Mouse (Mus musculus): ENCODE measurements at regions not wholly inside any gene's neighbourhood (a gene's known extent, or its start where the extent isn't known, plus 50 kb on each side); places are given as distances from the start of the nearest gene placed in this dataset.

DNA sequence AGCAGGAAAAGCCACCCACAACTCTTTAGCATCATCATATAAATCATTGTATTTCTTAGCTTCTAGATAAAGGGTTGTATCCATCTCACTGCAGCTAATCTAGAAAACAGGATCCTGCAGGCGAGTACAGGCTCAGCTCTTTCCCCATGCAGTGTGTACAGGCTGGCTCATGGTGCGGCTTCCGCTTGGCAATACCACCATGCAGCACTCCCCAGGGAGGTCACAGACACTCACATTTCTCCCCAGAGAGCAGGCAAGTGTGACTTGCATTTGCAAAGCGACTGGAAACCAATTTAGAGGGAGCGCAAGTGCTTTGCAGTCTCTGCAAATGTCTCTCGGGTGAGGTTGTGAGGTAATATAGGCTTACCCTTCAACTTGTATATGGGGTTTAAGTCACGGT lies 69.1 kb upstream of the Zfp366 start:
- H3K9me3 ChIP-seq, result no peaks in the 10 kb centered on the region
- H3K27me3 ChIP-seq (replicated peaks), result no peaks in the 10 kb centered on the region
- no peak overlapping the region for H3K9ac ChIP-seq
- H3K4me1 ChIP-seq (replicated peaks), result no peaks in the 10 kb centered on the region
- no peaks in the 10 kb centered on the region for H3K36me3 ChIP-seq
- H3K27ac ChIP-seq, result no peak overlapping the region
- H3K4me3 ChIP-seq (replicated peaks), result no peak overlapping the region
- 86% methylated on average over 7 of the region's 7 CpGs for WGBS
- no peak for ATAC-seq
- H3K4me2 ChIP-seq (replicated peaks), result no peak overlapping the region

DNA sequence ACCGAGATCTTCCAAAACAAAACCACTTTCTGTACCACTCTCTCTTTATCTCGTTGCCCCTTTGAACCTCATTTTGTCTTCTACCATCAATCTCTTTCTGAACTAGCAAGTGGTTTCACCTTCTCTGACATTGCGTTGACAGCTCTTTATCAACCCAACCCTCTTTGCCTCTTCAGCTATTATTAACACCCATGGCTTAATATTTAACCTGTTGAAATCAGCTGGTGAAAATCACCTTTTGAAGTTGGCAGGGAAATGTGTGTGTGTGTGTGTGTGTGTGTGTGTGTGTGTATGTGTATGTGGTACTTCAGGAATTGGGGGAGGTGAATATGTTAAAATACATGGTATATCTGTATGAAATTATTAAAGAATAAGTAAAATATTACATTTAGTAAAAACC lies 70.1 kb upstream of the Zfp366 start:
- Histone ChIP-seq H3K27ac (no peak overlapping the region), H3K4me2 (replicated peaks) (no peak overlapping the region), H3K9me3 (no peaks in the 10 kb centered on the region), H3K27me3 (replicated peaks) (no peaks in the 10 kb centered on the region), H3K9ac (no peak overlapping the region), H3K36me3 (no peaks in the 10 kb centered on the region), H3K4me1 (replicated peaks) (no peaks in the 10 kb centered on the region), H3K4me3 (replicated peaks) (no peak overlapping the region)
- peak; percentile 55; the same call in 1 of the 2 replicates for ATAC-seq
- 43% methylated on average over 3 of the region's 3 CpGs for WGBS

DNA sequence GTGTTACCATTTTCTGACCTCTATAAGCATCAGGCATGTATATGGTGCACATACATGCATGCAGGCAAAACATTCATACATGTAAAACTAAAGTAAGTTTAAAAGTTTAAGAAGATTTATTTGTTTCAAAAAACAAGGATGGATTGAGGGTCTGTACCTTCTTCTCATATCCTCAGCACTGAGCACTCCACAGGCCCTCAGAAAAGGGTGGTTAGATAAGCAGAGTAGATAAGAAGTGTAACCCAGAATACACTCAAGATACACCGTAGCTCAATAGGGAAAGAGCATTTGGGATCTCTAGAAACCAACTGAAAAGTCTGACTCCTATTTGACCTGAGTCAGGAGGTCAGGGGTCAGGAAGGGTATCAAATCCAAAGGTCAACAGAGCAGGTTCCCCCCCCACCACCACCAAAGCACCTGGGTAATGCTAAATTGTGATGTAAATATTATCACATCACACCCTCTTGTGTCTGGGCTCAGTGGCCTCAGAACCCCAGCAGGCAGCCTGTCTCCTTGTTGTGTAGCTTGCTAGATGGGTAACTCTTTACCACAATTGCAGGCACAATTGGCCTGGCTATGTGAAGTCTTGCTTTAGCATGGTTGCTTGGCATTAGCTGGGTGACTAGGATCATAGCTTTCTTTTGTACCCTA lies 72.8 kb upstream of the Zfp366 start:
- Histone ChIP-seq H3K4me1 (replicated peaks) (no peaks in the 10 kb centered on the region), H3K4me2 (replicated peaks) (no peak overlapping the region), H3K9ac (no peak overlapping the region), H3K36me3 (no peaks in the 10 kb centered on the region), H3K4me3 (replicated peaks) (no peak overlapping the region), H3K27ac (no peak overlapping the region), H3K9me3 (no peaks in the 10 kb centered on the region), H3K27me3 (replicated peaks) (no peaks in the 10 kb centered on the region)
- no peak for ATAC-seq
- WGBS, result 70% methylated on average over 1 of the region's 1 CpGs

DNA sequence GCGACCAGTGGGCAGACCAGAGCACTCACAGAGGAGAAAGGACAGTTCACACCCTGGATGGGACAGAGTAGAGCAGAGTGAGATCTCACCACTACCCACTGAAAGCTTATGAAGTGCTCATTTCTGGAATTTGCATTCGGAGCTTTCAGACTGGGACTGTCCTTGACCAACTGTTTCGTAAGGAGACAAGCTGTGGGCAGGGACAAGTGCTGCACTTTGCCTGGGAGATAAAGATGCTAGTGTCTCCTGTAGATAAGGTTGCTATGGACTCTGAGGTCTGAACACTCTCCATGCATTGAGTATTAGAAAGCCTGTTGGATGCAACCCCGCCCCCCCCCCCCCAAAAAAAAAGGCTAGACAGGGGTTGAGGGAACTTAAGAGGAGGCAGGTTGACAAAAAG lies 76.6 kb upstream of the Zfp366 start:
- ATAC-seq, result peak; percentile 79; the same call in 1 of the 2 replicates

DNA sequence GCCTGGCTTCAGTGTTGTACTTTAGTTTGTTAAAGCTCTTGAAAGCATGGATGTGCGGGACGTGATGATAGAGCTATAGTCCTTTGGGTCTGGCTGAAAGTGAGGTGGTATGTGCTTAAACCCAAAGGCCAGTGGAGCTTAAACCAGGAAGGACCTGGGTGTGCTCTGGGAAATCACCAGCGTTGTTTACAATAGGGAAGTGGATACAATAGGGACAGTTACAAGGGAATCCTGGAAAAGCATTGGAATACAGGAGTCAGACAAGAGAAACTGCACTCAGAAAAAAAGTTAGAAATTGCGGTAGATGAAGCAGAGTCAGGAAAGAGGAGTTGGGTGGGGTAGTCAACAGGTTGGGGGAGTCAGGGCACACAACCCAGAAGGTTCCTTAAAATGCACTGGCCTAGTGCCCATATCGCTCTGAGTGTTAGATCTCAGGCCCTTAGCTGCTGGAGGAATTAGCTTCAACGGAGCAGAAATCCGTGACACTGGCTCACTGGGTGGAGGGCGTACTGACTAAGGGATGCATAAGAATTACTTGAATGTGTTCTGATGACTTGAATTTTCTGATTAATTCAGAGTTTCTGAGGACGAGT lies 82.4 kb upstream of the Zfp366 start:
- Histone ChIP-seq H3K9me3 (no peaks in the 10 kb centered on the region), H3K9ac (no peak overlapping the region), H3K4me1 (replicated peaks) (no peaks in the 10 kb centered on the region), H3K36me3 (no peaks in the 10 kb centered on the region), H3K4me2 (replicated peaks) (no peak overlapping the region), H3K27ac (no peak overlapping the region), H3K4me3 (replicated peaks) (no peak overlapping the region), H3K27me3 (replicated peaks) (no peaks in the 10 kb centered on the region)
- 85% methylated on average over 9 of the region's 9 CpGs for WGBS
- ATAC-seq, result no peak

More for the DNA sequence above, 76.6 kb upstream of the Zfp366 start:
- Histone ChIP-seq H3K9ac (no peak overlapping the region), H3K4me2 (replicated peaks) (no peak overlapping the region), H3K4me3 (replicated peaks) (no peak overlapping the region), H3K9me3 (no peaks in the 10 kb centered on the region), H3K27me3 (replicated peaks) (no peaks in the 10 kb centered on the region), H3K4me1 (replicated peaks) (no peaks in the 10 kb centered on the region), H3K27ac (no peak overlapping the region), H3K36me3 (no peaks in the 10 kb centered on the region)
- WGBS, result 59% methylated on average over 4 of the region's 4 CpGs

- Histone ChIP-seq H3K9me3 (no peaks in the 10 kb centered on the region), H3K27ac (no peak overlapping the region), H3K4me2 (replicated peaks) (peak overlapping the region; percentile 28; the same call in 1 of the 2 replicates), H3K4me3 (replicated peaks) (no peak overlapping the region), H3K9ac (no peak overlapping the region), H3K4me1 (replicated peaks) (no peaks in the 10 kb centered on the region), H3K36me3 (no peaks in the 10 kb centered on the region), H3K27me3 (replicated peaks) (no peaks in the 10 kb centered on the region)
- ATAC-seq, result peak; percentile 62; the same call in 1 of the 2 replicates
- WGBS, result 54% methylated on average over 25 of the region's 25 CpGs
Measured at GRCm38 (mm10) chr13:99100430-99101409, 83.9 kb upstream of the Zfp366 start.

DNA sequence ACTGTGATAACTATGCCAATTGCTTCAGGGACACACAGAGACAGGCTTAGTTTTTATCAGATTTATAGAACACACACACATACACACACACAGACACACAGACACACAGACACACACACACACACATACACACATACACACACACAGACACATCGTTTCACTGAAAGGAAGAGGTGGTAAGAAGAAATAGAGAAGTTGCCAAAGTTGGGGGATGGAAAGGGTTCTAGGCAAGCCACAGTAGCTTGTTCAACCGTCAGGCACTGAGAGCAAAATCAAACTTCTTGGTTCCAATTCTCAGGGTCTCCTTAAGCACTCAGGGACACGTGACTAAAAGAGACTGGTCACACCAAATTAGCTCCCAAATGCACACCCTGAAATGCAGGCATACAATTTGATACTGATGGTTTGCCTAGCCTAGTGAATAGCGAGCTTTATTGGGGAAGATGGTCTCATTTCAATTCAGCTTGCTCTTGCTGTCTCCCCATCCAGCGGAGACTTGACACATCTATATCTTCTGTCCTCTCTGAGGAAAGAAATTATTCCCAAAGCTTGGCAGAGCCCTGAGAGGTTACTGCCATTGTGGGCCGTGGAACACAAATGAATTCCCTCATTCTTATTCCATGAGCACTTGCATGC lies 84.7 kb upstream of the Zfp366 start:
- 75% methylated on average over 6 of the region's 6 CpGs for WGBS
- no peaks in the 10 kb centered on the region for H3K4me1 ChIP-seq (replicated peaks)
- H3K36me3 ChIP-seq, result no peaks in the 10 kb centered on the region
- no peak overlapping the region for H3K4me2 ChIP-seq (replicated peaks)
- ATAC-seq, result no peak
- H3K27ac ChIP-seq, result no peak overlapping the region
- H3K27me3 ChIP-seq (replicated peaks), result no peaks in the 10 kb centered on the region
- no peaks in the 10 kb centered on the region for H3K9me3 ChIP-seq
- H3K9ac ChIP-seq, result no peak overlapping the region
- no peak overlapping the region for H3K4me3 ChIP-seq (replicated peaks)

GRCm38 (mm10) chr13:99099226-99099625 lies 85.4 kb upstream of the Zfp366 start:
- H3K9ac ChIP-seq, result no peak overlapping the region
- no peaks in the 10 kb centered on the region for H3K36me3 ChIP-seq
- no peaks in the 10 kb centered on the region for H3K27me3 ChIP-seq (replicated peaks)
- H3K4me2 ChIP-seq (replicated peaks), result no peak overlapping the region
- 87% methylated on average over 7 of the region's 7 CpGs for WGBS
- no peak overlapping the region for H3K4me3 ChIP-seq (replicated peaks)
- H3K27ac ChIP-seq, result no peak overlapping the region
- no peaks in the 10 kb centered on the region for H3K4me1 ChIP-seq (replicated peaks)
- ATAC-seq, result no peak
- no peaks in the 10 kb centered on the region for H3K9me3 ChIP-seq

DNA sequence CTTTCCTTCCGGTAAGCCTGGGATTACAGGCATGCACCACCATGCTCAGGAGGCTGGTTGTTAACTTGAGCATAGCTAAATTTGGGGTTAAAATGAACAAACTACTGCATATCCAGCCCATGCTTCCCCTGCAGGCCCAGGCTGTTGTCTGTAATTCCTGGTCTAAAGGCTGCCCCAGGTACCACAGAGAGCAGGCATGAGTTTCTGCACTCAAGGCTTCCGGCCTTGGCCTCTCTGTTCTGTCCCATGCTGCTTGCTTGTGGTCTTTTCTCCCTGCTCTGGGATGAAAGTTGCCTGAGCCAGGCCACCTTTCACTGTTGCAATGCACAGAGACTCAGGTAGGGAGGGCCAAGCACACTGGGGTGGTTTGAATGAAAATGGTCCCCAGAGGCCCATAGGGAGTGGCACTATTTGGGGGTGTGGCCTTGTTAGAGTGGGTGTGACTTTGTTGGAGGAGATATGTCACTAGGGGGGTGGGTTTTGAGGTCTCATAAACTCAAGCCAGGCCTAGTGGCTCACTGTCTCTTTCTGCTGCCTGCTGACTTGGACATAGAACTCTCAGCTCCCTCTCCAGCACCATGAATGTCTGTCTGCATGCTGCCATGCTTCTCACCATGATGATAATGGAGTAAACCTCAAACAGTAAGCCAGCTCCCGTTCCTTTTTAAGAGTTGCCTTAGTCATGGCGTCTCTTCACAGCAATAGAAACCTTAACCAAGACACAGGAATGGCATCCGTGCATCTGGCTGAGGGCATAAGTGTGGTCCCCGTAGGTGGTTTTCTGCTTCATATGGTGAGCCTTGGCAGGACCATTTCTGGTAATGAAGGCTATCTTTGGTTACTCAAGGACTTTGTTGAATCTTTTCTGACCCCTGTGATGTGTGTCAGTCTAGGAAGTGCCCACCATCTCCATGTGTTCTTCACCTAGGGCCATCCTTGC lies 86.7 kb upstream of the Zfp366 start:
- 94% methylated on average over 6 of the region's 6 CpGs for WGBS
- Histone ChIP-seq H3K27me3 (replicated peaks) (no peaks in the 10 kb centered on the region), H3K4me3 (replicated peaks) (no peak overlapping the region), H3K36me3 (no peaks in the 10 kb centered on the region), H3K27ac (no peak overlapping the region), H3K4me1 (replicated peaks) (no peaks in the 10 kb centered on the region), H3K9ac (no peak overlapping the region), H3K4me2 (replicated peaks) (no peak overlapping the region), H3K9me3 (no peaks in the 10 kb centered on the region)
- no peak for ATAC-seq

DNA sequence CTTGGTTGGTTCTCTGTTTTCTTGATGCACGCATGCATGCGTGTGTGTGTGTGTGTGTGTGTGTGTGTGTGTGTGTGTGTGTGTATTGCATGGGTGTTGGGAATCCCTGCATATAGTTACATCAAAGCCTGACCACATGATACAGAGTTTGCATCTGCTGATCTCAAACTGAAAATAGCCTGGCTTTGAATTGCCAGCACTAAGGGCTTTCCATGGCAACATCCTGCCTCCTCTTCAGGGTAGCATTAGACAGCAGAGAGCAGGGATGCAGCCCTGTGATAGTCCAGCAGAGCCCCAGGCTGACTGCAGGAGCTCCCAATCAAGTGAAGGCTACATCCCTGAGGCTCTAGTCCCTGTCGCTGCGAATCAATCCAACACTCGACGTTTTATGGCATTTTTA lies 87.8 kb upstream of the Zfp366 start:
- Histone ChIP-seq H3K4me1 (replicated peaks) (peaks cover 9% of the 10 kb centered on the region), H3K9me3 (no peaks in the 10 kb centered on the region), H3K36me3 (no peaks in the 10 kb centered on the region), H3K9ac (no peak overlapping the region), H3K4me3 (replicated peaks) (no peak overlapping the region), H3K27ac (no peak overlapping the region), H3K27me3 (replicated peaks) (no peaks in the 10 kb centered on the region), H3K4me2 (replicated peaks) (no peak overlapping the region)
- no peak for ATAC-seq
- 93% methylated on average over 6 of the region's 6 CpGs for WGBS

DNA sequence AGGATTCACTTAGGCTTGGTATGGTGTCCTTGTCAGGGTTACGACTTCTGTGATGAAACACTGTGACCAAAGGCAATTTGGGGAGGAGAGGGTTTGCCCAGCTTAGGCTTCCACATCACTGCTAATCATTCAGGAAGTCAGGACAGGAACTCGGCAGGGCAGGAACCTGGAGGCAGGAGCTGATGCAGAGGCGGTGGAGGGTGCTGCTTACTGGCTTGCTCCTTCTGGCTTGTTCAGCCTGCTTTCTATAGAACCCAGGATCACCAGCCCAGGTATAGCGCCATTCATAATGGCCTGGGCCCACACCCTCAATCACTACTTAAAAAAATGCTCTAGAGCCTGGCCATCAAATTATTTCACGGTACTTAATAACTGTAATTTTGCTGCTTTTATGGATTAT lies 89.6 kb upstream of the Zfp366 start:
- 85% methylated on average over 5 of the region's 5 CpGs for WGBS

More for the DNA sequence above, 89.6 kb upstream of the Zfp366 start:
- H3K27ac ChIP-seq, result no peak overlapping the region
- H3K27me3 ChIP-seq (replicated peaks), result no peaks in the 10 kb centered on the region
- ATAC-seq, result no peak
- H3K9me3 ChIP-seq, result no peaks in the 10 kb centered on the region
- H3K4me3 ChIP-seq (replicated peaks), result no peak overlapping the region
- peaks cover 12% of the 10 kb centered on the region for H3K4me1 ChIP-seq (replicated peaks)
- no peaks in the 10 kb centered on the region for H3K36me3 ChIP-seq
- H3K9ac ChIP-seq, result no peak overlapping the region
- H3K4me2 ChIP-seq (replicated peaks), result no peak overlapping the region

Measured in intestine, embryonic 15.5 days (tissue).